Mouse (Mus musculus): Measurements from ENCODE around the gene Arhgef33.

DNA sequence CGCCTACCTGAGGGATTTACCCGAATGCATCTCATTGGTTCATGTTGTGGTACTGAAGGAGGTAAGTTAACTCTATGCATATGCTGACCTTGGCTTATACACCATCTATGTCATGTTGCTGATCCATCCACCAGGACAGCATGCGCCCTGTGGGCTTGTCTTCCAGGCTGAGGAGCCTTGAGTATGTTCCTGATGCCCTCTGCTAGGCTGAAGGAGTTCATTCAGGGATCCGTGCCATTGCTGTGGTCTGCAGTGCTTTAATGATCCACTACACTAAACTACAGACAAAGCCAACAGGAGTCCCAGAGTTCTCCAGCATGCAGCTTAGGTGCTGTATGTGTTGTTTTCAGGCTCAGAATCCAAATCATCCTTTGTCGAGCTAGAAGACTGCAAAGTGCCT is 60.1 kb downstream of the Arhgef33 start:
- TF ChIP-seq TAL1 (IDR thresholded peaks at IDR 0.05; ENCODE audit: low read length) (no peak), GATA1 (IDR thresholded peaks at IDR 0.05; ENCODE audit: low read length) (no peak)
